Mouse (Mus musculus) liver, embryonic 14.5 days (tissue): ENCODE results near the gene Crip3. TPM values are rescaled to one million over a fixed set of nuclear protein-coding genes. Genes with fewer than 3 reads are reported as not detected.

Experiments
- ATAC-seq: fragments of 200-750 bp; cut with Nextera tagmentation; 2 replicates; pipeline ENCODE4 v1.8.0; 2017; ENCODE audit warnings: moderate number of reproducible peaks, mild to moderate bottlenecking, moderate library complexity; ENCODE audit not compliant: insufficient read depth
- DNase-seq, 3 experiments: peaks; one replicate each; pipeline ENCODE4 v3.0.0-alpha.2; 2012 to 2013; ENCODE audit warnings: low read depth in 3 of 3, low spot score in 3 of 3
- H3K27ac ChIP-seq: fragments of 300-500 bp; sonication (generic); 2 replicates; pipeline ENCODE4 v1.5.1; 2014; ENCODE audit warnings: moderate library complexity, mild to moderate bottlenecking, control low read depth, inconsistent platforms
- H3K27me3 ChIP-seq: fragments of 300-500 bp; sonication (generic); 2 replicates; pipeline ENCODE4 v1.6.1; 2014; ENCODE audit warnings: mild to moderate bottlenecking, low read length, moderate library complexity; ENCODE audit not compliant: control insufficient read depth, insufficient read depth
- H3K36me3 ChIP-seq: fragments of 300-500 bp; sonication (generic); replicated peaks from 2 replicates; pipeline ENCODE4 v1.6.1; 2014; ENCODE audit warnings: low read depth; ENCODE audit not compliant: control insufficient read depth, insufficient read depth
- H3K4me1 ChIP-seq, 2 experiments: fragments of 200-500 bp in 1 of 2; fragments of 300-500 bp in 1 of 2; sonication (generic) in 1 of 2; replicated peaks; 2 replicates each; pipeline ENCODE4 v1.6.1; 2012 to 2014; ENCODE audit warnings: antibody characterized with exemption in 1 of 2, inconsistent platforms in 1 of 2, low read length in 1 of 2; ENCODE audit not compliant: control insufficient read depth in 2 of 2, insufficient read depth in 2 of 2
- H3K4me2 ChIP-seq: fragments of 300-500 bp; sonication (generic); 2 replicates; pipeline ENCODE4 v1.6.1; 2014; ENCODE audit warnings: low read depth, mild to moderate bottlenecking, control low read depth, moderate library complexity
- H3K4me3 ChIP-seq, 2 experiments: fragments of 200-500 bp in 1 of 2; fragments of 300-500 bp in 1 of 2; sonication (generic) in 1 of 2; 2 replicates each; pipeline ENCODE4 v1.5.1; 2012 to 2014; ENCODE audit warnings: low read depth in 2 of 2, low read length in 2 of 2, mild to moderate bottlenecking in 2 of 2, control low read depth in 1 of 2, inconsistent platforms in 1 of 2, moderate library complexity in 1 of 2; ENCODE audit not compliant: insufficient read depth in 1 of 2
- H3K9ac ChIP-seq: fragments of 300-500 bp; sonication (generic); replicated peaks from 2 replicates; pipeline ENCODE4 v1.6.1; 2014; ENCODE audit warnings: mild to moderate bottlenecking, control low read depth, moderate library complexity
- H3K9me3 ChIP-seq: fragments of 300-500 bp; sonication (generic); 2 replicates; pipeline ENCODE4 v1.6.1; 2016; ENCODE audit warnings: low read length, mixed read lengths; ENCODE audit not compliant: control insufficient read depth
- CTCF ChIP-seq: IDR thresholded peaks from 2 replicates; pipeline ENCODE4 v1.5.1; 2016; ENCODE audit warnings: antibody characterized with exemption, low read depth, control low read depth
- EP300 ChIP-seq: IDR thresholded peaks from 2 replicates; pipeline ENCODE4 v1.6.1; 2016; ENCODE audit warnings: antibody characterized with exemption, low read depth
- WGBS: fragments of 180-500 bp; shearing (Covaris S2); extraction: QIAGEN DNeasy Blood & Tissue Kit; methylation state at CpG from one replicate; pipeline ENCODE4 v1.1.7; 2014; ENCODE audit not compliant: insufficient replicate concordance; 5-methylcytosine and 5-hydroxymethylcytosine counted together
- polyA plus RNA-seq, 2 experiments: library from polyadenylated mRNA; depleted of rRNA in 1 of 2; stranded (reverse) in 1 of 2; unstranded in 1 of 2; fragments of >200 nt; fragmentation: Nextera tagmentation in 1 of 2; extraction: Ambion mirVana in 1 of 2; gene quantifications; 2 replicates each; pipeline versions ENCODE4 v1.2.1 to v1.2.3; 2012 to 2014

The Crip3 gene
- polyA plus RNA-seq, 2 experiments, result not detected

- Histone ChIP-seq H3K27ac (no peak overlapping the region), H3K4me2 (no peak overlapping the region), H3K4me1 (no peaks in the 10 kb centered on the region), H3K9me3 (no peaks in the 10 kb centered on the region), H3K9ac (no peak overlapping the region), H3K4me3 (no peak overlapping the region), H3K36me3 (no peaks in the 10 kb centered on the region), H3K27me3 (no peaks in the 10 kb centered on the region)
- no peak for TF ChIP-seq CTCF
- DNase-seq, result no peak
- no peak for ATAC-seq
Observed at GRCm38 (mm10) chr17:46426496-46426895, 2.2 kb upstream of the Crip3 start.

- Histone ChIP-seq H3K9me3 (no peaks in the 10 kb centered on the region), H3K36me3 (no peaks in the 10 kb centered on the region), H3K27me3 (no peaks in the 10 kb centered on the region), H3K9ac (no peak overlapping the region), H3K4me3 (no peak overlapping the region), H3K27ac (no peak overlapping the region), H3K4me1 (no peaks in the 10 kb centered on the region), H3K4me2 (peak overlapping the region; percentile 29; the same call in 1 of the 2 replicates)
- 3% methylated on average over 17 of the region's 17 CpGs for WGBS
- no peak for DNase-seq
- no peak for TF ChIP-seq CTCF
- no peak for TF ChIP-seq EP300
- no peak for ATAC-seq
Observed at GRCm38 (mm10) chr17:46433627-46434026, 4.9 kb downstream of the Crip3 start.

- Histone ChIP-seq H3K4me3 (no peak overlapping the region), H3K4me2 (no peak overlapping the region), H3K9me3 (no peaks in the 10 kb centered on the region), H3K9ac (no peak overlapping the region), H3K36me3 (no peaks in the 10 kb centered on the region), H3K4me1 (no peaks in the 10 kb centered on the region), H3K27me3 (no peaks in the 10 kb centered on the region), H3K27ac (no peak overlapping the region)
- no peak for DNase-seq
- 30% methylated on average over 23 of the region's 23 CpGs for WGBS
- TF ChIP-seq EP300 (no peak), CTCF (peak; percentile 65)
- no peak for ATAC-seq
Observed at GRCm38 (mm10) chr17:46436672-46437366, 8.1 kb downstream of the Crip3 start.

GRCm38 (mm10) chr17:46438298-46438873 is 9.7 kb downstream of the Crip3 start, which contains the start of gene Slc22a7:
Gene Slc22a7 (minus strand): TSS chr17:46438457.
- Histone ChIP-seq H3K9me3 (no peaks in the 10 kb centered on the region), H3K4me3 (no peak within 1 kb of the TSS), H3K4me2 (no peak within 1 kb of the TSS), H3K27ac (no peak within 1 kb of the TSS), H3K36me3 (no peaks in the 10 kb centered on the region), H3K27me3 (peaks cover 8% of the 10 kb centered on the region), H3K9ac (no peak within 1 kb of the TSS), H3K4me1 (no peaks in the 10 kb centered on the region)
- TF ChIP-seq EP300, result no peak
- no peak for TF ChIP-seq CTCF
- ATAC-seq (no peak), DNase-seq (no peak)
- 58% methylated on average over 4 of the region's 4 CpGs for WGBS

- no peak overlapping the region for H3K4me3 ChIP-seq
- H3K4me1 ChIP-seq, result no peaks in the 10 kb centered on the region
- H3K27me3 ChIP-seq, result peaks cover 10% of the 10 kb centered on the region
- no peak for ATAC-seq
- no peaks in the 10 kb centered on the region for H3K9me3 ChIP-seq
- H3K9ac ChIP-seq, result no peak overlapping the region
- no peaks in the 10 kb centered on the region for H3K36me3 ChIP-seq
- H3K27ac ChIP-seq, result no peak overlapping the region
- 72% methylated on average over 10 of the region's 10 CpGs for WGBS
- no peak for DNase-seq
- no peak for TF ChIP-seq CTCF
- TF ChIP-seq EP300, result no peak
- no peak overlapping the region for H3K4me2 ChIP-seq
Observed at GRCm38 (mm10) chr17:46439176-46439575, 10.4 kb downstream of the Crip3 start.
